Mouse (Mus musculus) olfactory bulb, adult 2 months (tissue): Measurements from ENCODE around the gene Atp6v0b. TPM values are rescaled to one million over a fixed set of nuclear protein-coding genes. Genes with fewer than 3 reads are reported as not detected.

ENCODE experiments used
- H3K27ac ChIP-seq: fragments of 200-500 bp; 2 replicates; pipeline ENCODE4 v1.5.1; 2012; ENCODE audit warnings: low read depth, low read length; ENCODE audit not compliant: insufficient read depth
- H3K4me1 ChIP-seq: fragments of 200-500 bp; 2 replicates; pipeline ENCODE4 v1.6.1; 2012; ENCODE audit warnings: low read length; ENCODE audit not compliant: control insufficient read depth, insufficient read depth
- H3K4me3 ChIP-seq: fragments of 200-500 bp; 2 replicates; pipeline ENCODE4 v1.5.1; 2012; ENCODE audit warnings: mild to moderate bottlenecking, low read depth, low read length, moderate library complexity; ENCODE audit not compliant: insufficient read depth
- CTCF ChIP-seq: fragments of 200-500 bp; IDR thresholded peaks from 2 replicates; pipeline ENCODE4 v1.5.1; 2012; ENCODE audit warnings: low read depth, mild to moderate bottlenecking, low read length, moderate library complexity; ENCODE audit not compliant: insufficient read depth
- POLR2A ChIP-seq: fragments of 200-500 bp; IDR thresholded peaks from 2 replicates; pipeline ENCODE4 v1.6.1; 2012; ENCODE audit warnings: mild to moderate bottlenecking, low read depth, low read length, moderate library complexity; ENCODE audit not compliant: insufficient read depth
- WGBS: fragments of 180-500 bp; shearing (Covaris S2); methylation state at CpG from one replicate; pipeline ENCODE4 v1.1.7; 2018; 5-methylcytosine and 5-hydroxymethylcytosine counted together
- polyA plus RNA-seq: library from polyadenylated mRNA; stranded (reverse); fragments of >200 nt; gene quantifications from 2 replicates; pipeline ENCODE4 v1.2.4, GENCODE M21; 2012; ENCODE audit warnings: low replicate concordance; ENCODE audit not compliant: missing spikeins, insufficient read depth, insufficient read length

Atp6v0b gene
- polyA plus RNA-seq, 1 experiment, result not detected

GRCm38 (mm10) chr4:117914031-117914430 lies 26.9 kb upstream of the Atp6v0b start:
- H3K4me3 ChIP-seq, result peak overlapping the region; percentile 81
- H3K4me1 ChIP-seq, result peaks cover 19% of the 10 kb centered on the region
- 2% methylated on average over 8 of the region's 8 CpGs for WGBS
- H3K27ac ChIP-seq, result peak overlapping the region; percentile 92
- no peak for TF ChIP-seq CTCF
- no peak for TF ChIP-seq POLR2A

- WGBS, result 16% methylated on average over 3 of the region's 3 CpGs
- TF ChIP-seq CTCF (no peak), POLR2A (no peak)
- peak overlapping the region; percentile 81 for H3K4me3 ChIP-seq
- peaks cover 19% of the 10 kb centered on the region for H3K4me1 ChIP-seq
- H3K27ac ChIP-seq, result peak overlapping the region; percentile 92
Measured at GRCm38 (mm10) chr4:117913421-117913820, 26.3 kb upstream of the Atp6v0b start.

GRCm38 (mm10) chr4:117912685-117913273 lies 25.6 kb upstream of the Atp6v0b start:
- no peak for TF ChIP-seq POLR2A
- TF ChIP-seq CTCF, result no peak
- Histone ChIP-seq H3K4me1 (peaks cover 21% of the 10 kb centered on the region), H3K27ac (peak overlapping the region; percentile 92), H3K4me3 (peak overlapping the region; percentile 81)
- WGBS, result 17% methylated on average over 7 of the region's 7 CpGs

DNA sequence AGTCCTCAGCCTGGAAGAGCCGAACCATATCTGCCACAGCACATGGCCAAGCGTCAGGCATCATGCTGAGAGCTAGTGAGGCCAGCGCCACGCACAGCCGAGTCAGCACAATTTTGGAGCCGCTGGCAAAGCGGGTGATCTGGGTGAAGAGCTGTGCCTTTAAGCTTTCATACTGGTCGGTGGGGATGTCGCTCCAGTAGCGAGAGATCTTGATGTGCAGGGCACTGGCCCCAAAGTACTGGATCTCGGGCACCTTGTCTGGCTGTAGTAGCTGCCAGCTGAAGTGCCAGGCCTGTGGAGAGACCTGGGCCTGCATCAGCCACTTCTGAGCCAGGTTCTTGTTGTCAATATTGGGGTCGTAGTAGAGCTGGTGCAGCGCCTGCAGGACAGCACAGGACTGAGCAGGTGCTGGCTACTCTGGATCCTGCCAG lies 25.0 kb upstream of the Atp6v0b start:
- peak overlapping the region; percentile 92 for H3K27ac ChIP-seq
- peak overlapping the region; percentile 81 for H3K4me3 ChIP-seq
- TF ChIP-seq CTCF (no peak), POLR2A (no peak)
- 48% methylated on average over 13 of the region's 13 CpGs for WGBS
- peaks cover 21% of the 10 kb centered on the region for H3K4me1 ChIP-seq

DNA sequence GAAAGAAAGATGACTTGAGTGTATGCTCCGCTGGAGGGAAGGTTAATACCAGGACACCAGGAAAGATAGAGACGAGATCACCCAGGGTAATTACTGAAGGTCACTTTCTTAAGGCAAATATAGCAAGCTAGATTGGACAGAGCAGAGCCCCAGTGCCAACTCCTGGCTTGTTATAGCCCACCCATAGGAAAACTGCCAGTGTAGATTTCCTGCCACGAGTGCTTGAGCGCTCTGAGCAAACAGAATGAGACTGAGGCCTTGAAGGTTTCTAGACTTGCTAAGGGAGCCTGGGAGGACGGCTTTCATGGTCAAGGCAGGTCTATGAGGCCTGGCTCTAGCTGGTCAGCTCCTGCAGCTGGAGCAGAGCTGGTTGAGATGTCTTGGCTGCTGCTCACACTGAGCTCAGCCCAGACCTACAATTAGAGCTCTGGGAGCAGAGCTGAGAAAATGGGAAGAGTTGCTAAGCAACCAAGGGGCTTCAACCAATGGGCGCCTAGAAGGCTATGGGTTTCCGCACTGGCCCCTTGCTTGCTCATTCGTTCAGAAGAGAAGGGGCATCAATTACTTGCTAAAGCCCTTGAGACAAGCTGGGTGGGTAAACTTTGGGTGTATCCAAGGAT lies 21.8 kb upstream of the Atp6v0b start:
- 13% methylated on average over 8 of the region's 8 CpGs for WGBS
- Histone ChIP-seq H3K27ac (peak overlapping the region; percentile 97), H3K4me1 (peaks cover 37% of the 10 kb centered on the region), H3K4me3 (peak overlapping the region; percentile 53)
- TF ChIP-seq CTCF, result no peak
- TF ChIP-seq POLR2A, result peak; percentile 58; the same call in 1 of the 2 replicates

DNA sequence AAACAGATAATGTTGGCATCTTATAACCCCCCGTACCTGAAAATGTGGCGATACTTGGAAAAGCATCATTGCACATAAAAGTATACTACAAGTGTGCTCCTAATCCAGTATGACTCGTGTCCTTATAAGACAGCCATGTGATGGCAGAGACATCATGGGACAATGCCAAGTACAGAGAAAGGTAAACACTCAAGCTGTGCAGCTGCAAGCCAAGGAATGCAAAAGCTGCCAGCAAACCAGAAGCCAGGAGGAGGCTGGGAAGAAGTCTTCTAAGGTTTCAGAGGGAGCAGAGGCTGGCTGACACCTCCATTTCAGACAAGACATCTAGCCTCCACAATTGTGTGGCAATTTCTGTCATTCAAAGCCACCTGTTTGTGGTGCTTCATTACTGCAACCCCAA lies 19.1 kb upstream of the Atp6v0b start:
- no peak overlapping the region for H3K4me3 ChIP-seq
- TF ChIP-seq CTCF (no peak), POLR2A (no peak)
- H3K4me1 ChIP-seq, result peaks cover 18% of the 10 kb centered on the region; the same call in 1 of the 2 replicates
- 62% methylated on average over 3 of the region's 3 CpGs for WGBS
- peak overlapping the region; percentile 42; the same call in 1 of the 2 replicates for H3K27ac ChIP-seq

DNA sequence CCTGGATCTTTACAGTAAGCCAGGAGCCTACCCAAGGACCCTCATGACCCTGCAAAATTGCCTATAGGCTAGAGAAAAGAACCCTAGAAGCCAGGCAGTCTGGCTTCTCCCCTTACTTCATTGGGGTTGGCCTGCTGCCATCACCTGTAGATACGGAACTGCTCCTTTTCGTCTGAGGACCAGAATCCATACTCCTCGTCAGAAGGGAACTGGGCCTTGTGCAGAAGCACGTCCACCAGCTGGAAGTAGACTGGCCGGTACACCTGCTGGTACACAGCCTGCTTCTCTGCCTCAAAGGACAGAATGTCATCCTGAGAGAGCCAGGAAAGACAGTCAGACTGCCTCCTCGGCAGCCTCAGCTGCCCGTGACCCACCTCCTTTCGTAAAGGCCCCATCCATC lies 17.6 kb upstream of the Atp6v0b start:
- WGBS, result 74% methylated on average over 8 of the region's 8 CpGs
- TF ChIP-seq CTCF (no peak), POLR2A (no peak)
- Histone ChIP-seq H3K4me1 (peaks cover 18% of the 10 kb centered on the region; the same call in 1 of the 2 replicates), H3K27ac (no peak overlapping the region), H3K4me3 (no peak overlapping the region)

DNA sequence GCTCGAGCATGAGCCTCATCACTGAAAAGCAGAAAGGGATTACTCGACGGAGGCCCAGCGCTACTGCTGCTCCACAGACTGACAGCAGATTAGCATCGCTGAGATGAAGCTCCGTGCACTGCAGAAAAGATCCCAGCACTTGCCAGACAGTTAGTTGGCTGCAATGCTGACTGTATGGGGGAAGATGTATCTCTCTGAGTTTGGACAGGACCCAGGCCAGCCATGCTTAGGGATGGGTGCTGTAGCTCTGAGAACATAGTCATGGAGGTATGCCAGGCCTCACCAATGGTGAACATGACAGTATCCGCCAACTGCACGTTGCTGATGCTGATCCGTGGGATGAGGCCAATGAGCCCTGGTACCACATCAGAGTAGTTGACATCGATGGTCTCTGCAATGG lies 17.0 kb upstream of the Atp6v0b start:
- Histone ChIP-seq H3K4me1 (peaks cover 18% of the 10 kb centered on the region; the same call in 1 of the 2 replicates), H3K4me3 (no peak overlapping the region), H3K27ac (no peak overlapping the region)
- 61% methylated on average over 10 of the region's 10 CpGs for WGBS
- no peak for TF ChIP-seq CTCF
- no peak for TF ChIP-seq POLR2A

- Histone ChIP-seq H3K4me3 (no peak overlapping the region), H3K4me1 (no peaks in the 10 kb centered on the region), H3K27ac (no peak overlapping the region)
- TF ChIP-seq POLR2A (no peak), CTCF (no peak)
- WGBS, result 82% methylated on average over 3 of the region's 3 CpGs
Measured at GRCm38 (mm10) chr4:117898111-117898510, 11.0 kb upstream of the Atp6v0b start.
